Mouse (Mus musculus): ENCODE data around the gene Ralgds. TPM values are rescaled to one million over a fixed set of nuclear protein-coding genes. Genes with fewer than 3 reads are reported as not detected.
A peak's percentile ranks its signal among the peaks of the same experiment; 100 is the strongest.

Gene Ralgds
- polyA plus RNA-seq, 2 experiments, result 61.6 to 86.6 TPM

- DNase-seq (ENCODE audit: low spot score), result no peak
- ATAC-seq (ENCODE audit: low FRiP score, low read depth), result no peak
- no peaks in the 10 kb centered on the region for H3K27me3 ChIP-seq (ENCODE audit: control insufficient read depth, insufficient read depth, low read length)
- H3K9me3 ChIP-seq (ENCODE audit: control insufficient read depth, low read length), result no peaks in the 10 kb centered on the region
- no peaks in the 10 kb centered on the region for H3K36me3 ChIP-seq (ENCODE audit: control insufficient read depth, insufficient read depth, low read length)
- no peak within 1 kb of the TSS for H3K4me2 ChIP-seq (replicated peaks; ENCODE audit: low read depth, low read length, severe bottlenecking)
- WGBS, result 84% methylated on average over 5 of the region's 5 CpGs
- H3K4me1 ChIP-seq (ENCODE audit: control insufficient read depth, insufficient read depth, low read length), result no peaks in the 10 kb centered on the region
- TF ChIP-seq POLR2A (IDR thresholded peaks at IDR 0.05; ENCODE audit: borderline replicate concordance, extremely low read depth, insufficient read depth, insufficient read length), result no peak
- no peak within 1 kb of the TSS for H3K9ac ChIP-seq (ENCODE audit: low read depth, low read length, severe bottlenecking)
- peak within 1 kb of the TSS; percentile 45 for H3K27ac ChIP-seq (replicated peaks; ENCODE audit: low read depth, low read length)
- H3K4me3 ChIP-seq (replicated peaks; ENCODE audit: low read length), result no peak within 1 kb of the TSS
Measured at GRCm38 (mm10) chr2:28496671-28497070, 16.3 kb upstream of the Ralgds start, which contains the start of gene Gbgt1. Gene Gbgt1, plus strand, starts transcription at chr2:28496891.

- no peaks in the 10 kb centered on the region for H3K9me3 ChIP-seq (ENCODE audit: control insufficient read depth, low read length)
- no peak overlapping the region for H3K4me2 ChIP-seq (replicated peaks; ENCODE audit: low read depth, low read length, severe bottlenecking)
- no peak overlapping the region for H3K9ac ChIP-seq (ENCODE audit: low read depth, low read length, severe bottlenecking)
- TF ChIP-seq POLR2A (IDR thresholded peaks at IDR 0.05; ENCODE audit: borderline replicate concordance, extremely low read depth, insufficient read depth, insufficient read length), result no peak
- H3K36me3 ChIP-seq (ENCODE audit: control insufficient read depth, insufficient read depth, low read length), result no peaks in the 10 kb centered on the region
- no peaks in the 10 kb centered on the region for H3K4me1 ChIP-seq (ENCODE audit: control insufficient read depth, insufficient read depth, low read length)
- H3K27me3 ChIP-seq (ENCODE audit: control insufficient read depth, insufficient read depth, low read length), result no peaks in the 10 kb centered on the region
- WGBS, result 75% methylated on average over 5 of the region's 5 CpGs
- no peak overlapping the region for H3K4me3 ChIP-seq (replicated peaks; ENCODE audit: low read length)
- DNase-seq (ENCODE audit: low spot score) (no peak), ATAC-seq (ENCODE audit: low FRiP score, low read depth) (no peak)
- H3K27ac ChIP-seq (replicated peaks; ENCODE audit: low read depth, low read length), result no peak overlapping the region
Measured at GRCm38 (mm10) chr2:28497561-28497960, 15.4 kb upstream of the Ralgds start.

DNA sequence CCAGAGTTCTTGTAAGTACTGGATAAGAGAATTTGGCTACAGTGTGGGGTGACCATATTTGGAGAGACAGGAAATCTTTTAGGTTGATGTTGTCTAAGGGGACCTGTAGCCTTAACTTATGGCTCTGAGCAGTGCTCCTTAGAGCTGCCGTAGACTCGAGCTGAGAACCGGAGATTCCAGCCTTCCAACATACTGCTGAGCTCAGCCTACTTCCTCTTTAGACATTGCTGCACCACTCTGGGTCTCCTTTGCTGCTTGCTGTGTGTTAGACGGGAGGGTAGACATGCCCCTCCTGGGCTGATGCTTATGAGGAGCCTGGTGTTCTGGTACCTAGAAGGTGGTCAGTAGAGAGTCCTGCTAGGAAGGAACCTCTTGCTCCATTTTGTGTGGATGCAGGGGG lies 14.5 kb upstream of the Ralgds start:
- Histone ChIP-seq H3K4me1 (ENCODE audit: control insufficient read depth, insufficient read depth, low read length) (no peaks in the 10 kb centered on the region), H3K36me3 (ENCODE audit: control insufficient read depth, insufficient read depth, low read length) (no peaks in the 10 kb centered on the region), H3K27me3 (ENCODE audit: control insufficient read depth, insufficient read depth, low read length) (no peaks in the 10 kb centered on the region), H3K4me3 (replicated peaks; ENCODE audit: low read length) (no peak overlapping the region), H3K27ac (replicated peaks; ENCODE audit: low read depth, low read length) (no peak overlapping the region), H3K9me3 (ENCODE audit: control insufficient read depth, low read length) (no peaks in the 10 kb centered on the region), H3K9ac (ENCODE audit: low read depth, low read length, severe bottlenecking) (no peak overlapping the region), H3K4me2 (replicated peaks; ENCODE audit: low read depth, low read length, severe bottlenecking) (no peak overlapping the region)
- 84% methylated on average over 4 of the region's 4 CpGs for WGBS
- no peak for TF ChIP-seq POLR2A (IDR thresholded peaks at IDR 0.05; ENCODE audit: borderline replicate concordance, extremely low read depth, insufficient read depth, insufficient read length)
- no peak for DNase-seq (ENCODE audit: low spot score)
- ATAC-seq (ENCODE audit: low FRiP score, low read depth), result no peak

GRCm38 (mm10) chr2:28502987-28503386 lies 9.9 kb upstream of the Ralgds start:
- WGBS, result 78% methylated on average over 10 of the region's 10 CpGs
- H3K27me3 ChIP-seq (ENCODE audit: control insufficient read depth, insufficient read depth, low read length), result no peaks in the 10 kb centered on the region
- H3K9ac ChIP-seq (ENCODE audit: low read depth, low read length, severe bottlenecking), result no peak overlapping the region
- no peaks in the 10 kb centered on the region for H3K9me3 ChIP-seq (ENCODE audit: control insufficient read depth, low read length)
- H3K36me3 ChIP-seq (ENCODE audit: control insufficient read depth, insufficient read depth, low read length), result no peaks in the 10 kb centered on the region
- H3K4me2 ChIP-seq (replicated peaks; ENCODE audit: low read depth, low read length, severe bottlenecking), result no peak overlapping the region
- no peak overlapping the region for H3K4me3 ChIP-seq (replicated peaks; ENCODE audit: low read length)
- no peak overlapping the region for H3K27ac ChIP-seq (replicated peaks; ENCODE audit: low read depth, low read length)
- ATAC-seq (ENCODE audit: low FRiP score, low read depth) (no peak), DNase-seq (ENCODE audit: low spot score) (no peak)
- TF ChIP-seq POLR2A (IDR thresholded peaks at IDR 0.05; ENCODE audit: borderline replicate concordance, extremely low read depth, insufficient read depth, insufficient read length), result no peak
- H3K4me1 ChIP-seq (ENCODE audit: control insufficient read depth, insufficient read depth, low read length), result no peaks in the 10 kb centered on the region

GRCm38 (mm10) chr2:28504676-28505075 lies 8.2 kb upstream of the Ralgds start:
- Histone ChIP-seq H3K4me2 (replicated peaks; ENCODE audit: low read depth, low read length, severe bottlenecking) (no peak overlapping the region), H3K9me3 (ENCODE audit: control insufficient read depth, low read length) (no peaks in the 10 kb centered on the region), H3K4me3 (replicated peaks; ENCODE audit: low read length) (no peak overlapping the region), H3K4me1 (ENCODE audit: control insufficient read depth, insufficient read depth, low read length) (no peaks in the 10 kb centered on the region), H3K9ac (ENCODE audit: low read depth, low read length, severe bottlenecking) (no peak overlapping the region), H3K27ac (replicated peaks; ENCODE audit: low read depth, low read length) (no peak overlapping the region), H3K27me3 (ENCODE audit: control insufficient read depth, insufficient read depth, low read length) (no peaks in the 10 kb centered on the region), H3K36me3 (ENCODE audit: control insufficient read depth, insufficient read depth, low read length) (no peaks in the 10 kb centered on the region)
- 87% methylated on average over 13 of the region's 13 CpGs for WGBS
- no peak for ATAC-seq (ENCODE audit: low FRiP score, low read depth)
- DNase-seq (ENCODE audit: low spot score), result no peak
- no peak for TF ChIP-seq POLR2A (IDR thresholded peaks at IDR 0.05; ENCODE audit: borderline replicate concordance, extremely low read depth, insufficient read depth, insufficient read length)

DNA sequence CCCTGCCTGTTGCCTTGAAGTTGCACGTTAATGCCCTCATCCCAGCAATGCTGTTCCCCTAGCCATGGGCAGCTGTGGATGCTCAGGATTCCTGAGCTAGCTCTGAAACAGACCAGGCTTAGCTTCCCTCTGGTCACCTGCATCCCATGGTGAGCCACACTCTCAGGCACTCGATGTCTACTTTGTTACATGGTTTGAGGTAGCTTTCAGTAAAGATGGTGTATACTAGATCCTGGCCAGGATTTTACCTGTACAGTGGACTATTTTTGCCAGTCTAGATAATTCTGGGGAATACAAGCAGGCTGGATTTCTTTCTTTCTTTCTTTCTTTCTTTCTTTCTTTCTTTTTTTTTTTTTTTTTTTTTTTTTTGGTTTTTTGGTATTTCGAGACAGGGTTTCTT lies 7.1 kb upstream of the Ralgds start, which contains the start of gene Gm10134:
Gm10134 (plus strand) TSS at position 301 of the 400 bp plus-strand sequence.
- no peak for TF ChIP-seq POLR2A (IDR thresholded peaks at IDR 0.05; ENCODE audit: borderline replicate concordance, extremely low read depth, insufficient read depth, insufficient read length)
- Histone ChIP-seq H3K36me3 (ENCODE audit: control insufficient read depth, insufficient read depth, low read length) (no peaks in the 10 kb centered on the region), H3K27me3 (ENCODE audit: control insufficient read depth, insufficient read depth, low read length) (no peaks in the 10 kb centered on the region), H3K27ac (replicated peaks; ENCODE audit: low read depth, low read length) (no peak within 1 kb of the TSS), H3K4me2 (replicated peaks; ENCODE audit: low read depth, low read length, severe bottlenecking) (no peak within 1 kb of the TSS), H3K4me3 (replicated peaks; ENCODE audit: low read length) (no peak within 1 kb of the TSS), H3K4me1 (ENCODE audit: control insufficient read depth, insufficient read depth, low read length) (no peaks in the 10 kb centered on the region), H3K9me3 (ENCODE audit: control insufficient read depth, low read length) (no peaks in the 10 kb centered on the region), H3K9ac (ENCODE audit: low read depth, low read length, severe bottlenecking) (no peak within 1 kb of the TSS)
- DNase-seq (ENCODE audit: low spot score) (no peak), ATAC-seq (ENCODE audit: low FRiP score, low read depth) (no peak)
- 72% methylated on average over 3 of the region's 3 CpGs for WGBS

Measured in limb, embryonic 14.5 days (tissue).